Mouse (Mus musculus) left cerebral cortex, adult 11 months (tissue): Measurements from ENCODE around the gene Meox1.

Experiments used
- DNase-seq: peaks from one replicate; pipeline ENCODE4 v3.0.0; 2022; ENCODE audit warnings: low spot score

Gene Meox1

DNA sequence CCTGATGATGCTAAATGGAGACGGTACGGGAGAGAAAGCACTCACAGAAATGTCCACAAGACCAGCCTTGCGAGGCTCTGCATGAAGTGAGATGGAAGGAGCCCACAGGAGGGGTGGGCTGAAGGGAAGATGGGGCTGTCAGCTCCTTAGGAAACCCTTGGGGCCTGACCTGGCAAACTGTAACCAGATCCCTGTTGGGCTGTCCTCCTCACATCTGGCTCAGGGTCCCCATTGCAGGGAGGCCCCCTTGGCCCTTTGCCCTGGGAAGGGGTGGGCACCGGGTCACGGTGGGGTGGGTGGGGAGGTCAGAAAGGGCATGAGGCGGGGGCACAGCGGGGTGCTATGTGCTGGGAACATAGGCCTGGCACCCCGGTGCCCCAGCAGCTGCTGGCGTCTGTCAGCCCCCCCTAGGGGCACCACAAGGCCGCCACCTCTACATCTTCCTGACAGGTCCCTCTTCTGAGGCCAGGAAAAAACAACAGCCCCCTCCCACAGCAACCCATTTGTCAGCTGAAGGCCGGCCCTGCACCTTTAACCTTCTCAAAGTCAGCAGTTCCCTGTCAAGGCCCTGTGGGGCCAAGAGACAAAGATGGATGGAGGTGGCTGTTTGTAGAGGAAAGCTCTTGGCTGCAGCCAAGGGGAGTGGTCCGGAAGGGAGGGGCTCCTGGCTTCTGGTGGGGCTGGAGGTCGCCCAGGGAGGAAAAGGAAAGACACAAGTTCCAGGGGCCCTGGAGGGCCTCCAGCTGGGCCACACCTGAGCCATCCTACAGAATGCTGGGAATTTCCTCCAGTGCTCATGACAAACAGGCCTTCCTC lies 2.6 kb upstream of the Meox1 start:
- DNase-seq = no peak

GRCm38 (mm10) chr11:101893560-101893959 lies 614 bp downstream of the Meox1 start:
- no peak for DNase-seq

- no peak for DNase-seq
Observed at GRCm38 (mm10) chr11:101891451-101891850, 2.7 kb downstream of the Meox1 start.

GRCm38 (mm10) chr11:101889781-101890180 lies 4.4 kb downstream of the Meox1 start:
- DNase-seq = no peak

- DNase-seq = no peak
Observed at GRCm38 (mm10) chr11:101888820-101889219, 5.4 kb downstream of the Meox1 start.

DNA sequence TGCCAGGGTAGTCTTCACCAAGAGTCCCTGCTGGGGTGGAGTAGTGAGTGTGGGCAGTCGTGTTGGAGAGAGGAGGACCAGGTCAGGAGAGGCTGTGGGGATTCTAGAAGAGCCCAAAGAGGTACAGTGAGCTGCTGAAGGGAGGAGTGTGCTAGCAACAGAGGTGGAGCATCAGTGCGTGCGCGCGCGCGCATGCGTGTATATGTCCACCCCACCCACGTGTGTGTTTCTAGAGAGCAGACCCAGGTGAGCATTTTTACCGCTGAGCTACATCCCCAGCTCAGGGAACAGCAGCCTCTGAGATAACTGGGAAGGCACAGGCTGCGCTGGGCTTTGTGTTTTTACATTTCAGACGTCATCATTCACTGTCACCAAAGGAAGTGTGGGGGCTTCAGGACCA lies 7.7 kb downstream of the Meox1 start:
- no peak for DNase-seq

GRCm38 (mm10) chr11:101885881-101886319 lies 8.3 kb downstream of the Meox1 start:
- DNase-seq = no peak

DNA sequence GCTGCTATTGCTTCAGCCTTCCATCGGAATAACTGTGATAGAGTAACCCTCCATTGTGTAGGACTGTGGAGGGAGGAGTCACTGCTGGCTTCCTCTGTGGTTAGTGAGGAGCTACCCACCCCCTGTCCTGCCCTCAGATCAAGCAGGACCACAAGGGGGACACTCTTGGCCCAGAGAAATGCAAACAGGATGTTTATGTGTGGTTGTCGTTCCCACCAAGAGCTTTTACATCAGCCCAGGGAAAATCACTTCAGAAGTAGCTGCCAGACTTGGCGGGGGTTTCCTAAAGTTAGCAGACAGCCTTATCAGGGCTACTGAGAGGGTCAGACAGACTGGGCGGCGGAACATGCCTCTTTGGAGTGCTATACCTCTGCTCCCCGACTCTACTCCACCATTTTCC lies 8.9 kb downstream of the Meox1 start:
- no peak for DNase-seq

GRCm38 (mm10) chr11:101883911-101884310 lies 10.3 kb downstream of the Meox1 start:
- no peak for DNase-seq

DNA sequence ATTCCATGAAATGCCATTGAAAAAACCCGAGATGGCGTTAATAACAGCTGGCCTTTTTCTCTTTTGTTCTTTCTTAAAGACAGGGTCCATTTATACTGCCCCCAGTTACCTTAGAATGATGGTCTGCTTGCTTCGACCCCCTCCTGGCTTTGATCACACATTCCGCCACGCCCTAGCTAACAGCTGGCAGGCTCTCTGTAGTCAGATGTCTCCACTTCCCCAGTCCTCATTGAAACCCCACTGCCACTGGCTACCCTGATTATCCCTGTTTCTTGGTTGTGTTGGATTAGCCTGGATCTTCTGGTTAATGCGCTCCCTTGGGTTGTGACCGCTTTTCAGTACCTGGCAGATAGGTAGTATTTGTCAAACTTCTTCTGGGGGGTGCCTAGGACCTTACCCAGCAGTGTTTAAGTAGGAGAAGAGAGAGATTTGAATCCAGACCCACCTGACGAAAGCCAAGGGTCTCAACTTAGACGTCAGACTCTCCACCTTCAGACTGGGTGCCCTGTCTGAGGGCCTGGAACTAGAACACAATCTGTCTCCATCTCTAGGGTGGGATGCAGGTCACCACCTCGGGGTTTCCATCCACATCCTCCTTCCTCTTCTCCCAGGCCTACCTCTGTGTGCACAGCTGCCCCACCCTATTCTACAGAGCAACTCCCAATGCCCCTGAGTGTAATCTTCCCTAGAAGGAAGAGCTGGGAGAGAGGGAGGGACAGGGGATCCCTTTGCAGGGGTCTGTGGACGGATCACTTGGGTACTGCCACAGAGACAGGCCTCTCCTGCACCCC lies 11.5 kb downstream of the Meox1 start:
- DNase-seq = no peak

GRCm38 (mm10) chr11:101881604-101882071 lies 12.5 kb downstream of the Meox1 start:
- DNase-seq = no peak

- DNase-seq = no peak
Observed at GRCm38 (mm10) chr11:101881185-101881584, 13.0 kb downstream of the Meox1 start.

DNA sequence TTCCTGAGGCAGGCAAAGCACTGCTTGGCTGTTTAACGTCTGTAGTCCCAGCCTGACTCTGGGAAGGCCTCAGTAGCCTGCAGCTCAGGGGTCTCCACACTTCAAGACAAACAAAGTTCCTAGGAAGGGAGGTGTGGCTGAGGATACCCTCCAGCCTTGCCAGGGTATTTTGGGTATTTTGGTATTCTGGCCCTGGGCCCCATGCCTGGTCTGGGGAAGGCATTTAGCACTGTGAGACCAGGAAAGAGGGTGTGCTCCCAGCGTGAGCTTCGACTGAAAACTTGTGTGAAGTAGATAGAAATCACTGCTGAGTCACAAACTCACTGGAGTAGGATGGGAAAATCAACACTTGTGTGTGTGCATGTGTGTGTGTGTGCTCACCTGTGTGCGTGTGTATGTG lies 14.5 kb downstream of the Meox1 start:
- no peak for DNase-seq

- no peak for DNase-seq
Observed at GRCm38 (mm10) chr11:101878696-101879095, 15.5 kb downstream of the Meox1 start.

GRCm38 (mm10) chr11:101874978-101875377 lies 19.2 kb downstream of the Meox1 start:
- no peak for DNase-seq

GRCm38 (mm10) chr11:101873909-101874308 lies 20.3 kb downstream of the Meox1 start:
- no peak for DNase-seq

GRCm38 (mm10) chr11:101871435-101871834 lies 22.7 kb downstream of the Meox1 start:
- DNase-seq = no peak

- DNase-seq = peak; percentile 31
Observed at GRCm38 (mm10) chr11:101870067-101870765, 24.0 kb downstream of the Meox1 start.

- DNase-seq = no peak
Observed at GRCm38 (mm10) chr11:101867513-101868052, 26.6 kb downstream of the Meox1 start.

- no peak for DNase-seq
Observed at GRCm38 (mm10) chr11:101858742-101859141, 35.4 kb downstream of the Meox1 start.

DNA sequence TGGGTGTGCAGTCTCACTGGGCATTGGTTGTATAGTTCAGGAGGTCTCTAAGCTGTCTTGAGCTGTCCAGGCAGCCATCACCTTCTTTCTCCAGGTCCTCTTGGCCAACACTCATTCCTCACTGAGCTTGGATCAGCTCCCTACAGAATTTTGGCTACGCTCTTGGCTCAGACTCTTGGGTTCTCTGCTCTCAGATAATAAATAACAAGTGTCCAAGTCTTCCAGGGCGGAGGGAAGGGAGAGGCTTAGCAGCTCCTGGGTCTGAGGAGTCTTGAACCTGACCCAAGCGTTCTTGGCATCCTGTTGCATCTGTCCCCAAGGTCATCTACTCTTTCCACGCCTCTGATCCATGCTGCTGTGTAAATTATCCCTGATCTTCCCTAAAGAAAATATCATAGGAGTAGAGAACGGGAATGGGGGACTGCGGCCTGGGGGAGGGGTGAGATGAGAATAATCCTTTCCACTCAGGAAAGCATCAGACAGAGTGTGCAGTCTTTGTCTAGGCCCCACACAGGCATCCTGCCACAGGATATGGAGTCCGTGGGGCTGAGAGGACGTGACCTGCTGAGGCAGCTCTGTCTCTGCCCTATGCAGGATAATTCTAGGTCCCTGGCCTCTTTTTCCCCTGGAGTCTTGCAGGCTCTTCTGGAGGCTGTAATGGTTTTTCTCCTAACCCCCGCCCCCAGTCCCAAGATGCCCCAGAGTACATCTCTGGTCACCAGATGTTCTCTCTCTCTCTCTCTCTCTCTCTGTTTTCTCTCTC lies 38.0 kb downstream of the Meox1 start:
- DNase-seq = no peak
